Mouse (Mus musculus): ENCODE measurements at regions not wholly inside any gene's neighbourhood (a gene's known extent, or its start where the extent isn't known, plus 50 kb on each side); places are given as distances from the start of the nearest gene placed in this dataset.

- no peak for TF ChIP-seq CTCF (IDR thresholded peaks at IDR 0.05; ENCODE audit: borderline replicate concordance, insufficient read depth, low read depth, low read length)
- TF ChIP-seq POLR2A (IDR thresholded peaks at IDR 0.05; ENCODE audit: borderline replicate concordance, insufficient read depth, low read length): no peak
These were observed 214.6 kb downstream of the Dok5 start for GRCm38 (mm10) chr2:170946106-170946657.
